Mouse (Mus musculus) embryo, embryonic 11.5 days (tissue): ENCODE results near the gene Bach2.

Experiments
- DNase-seq: peaks from one replicate; pipeline ENCODE4 v3.0.0-alpha.2; 2012; ENCODE audit warnings: low read depth, low spot score

Gene Bach2

GRCm38 (mm10) chr4:32387479-32388240 lies 149.1 kb downstream of the Bach2 start:
- no peak for DNase-seq

- DNase-seq = no peak
These were observed 150.0 kb downstream of the Bach2 start for GRCm38 (mm10) chr4:32388564-32388963.

- no peak for DNase-seq
These were observed 150.7 kb downstream of the Bach2 start for GRCm38 (mm10) chr4:32389107-32389800.

- DNase-seq = no peak
These were observed 152.7 kb downstream of the Bach2 start for GRCm38 (mm10) chr4:32391260-32391659.

- DNase-seq = no peak
These were observed 154.6 kb downstream of the Bach2 start for GRCm38 (mm10) chr4:32393226-32393625.

- DNase-seq = no peak
These were observed 155.3 kb downstream of the Bach2 start for GRCm38 (mm10) chr4:32393951-32394350.

- DNase-seq = no peak
These were observed 156.2 kb downstream of the Bach2 start for GRCm38 (mm10) chr4:32394850-32395249.

- DNase-seq = no peak
These were observed 162.9 kb downstream of the Bach2 start for GRCm38 (mm10) chr4:32401459-32401858.

- DNase-seq = no peak
These were observed 164.9 kb downstream of the Bach2 start for GRCm38 (mm10) chr4:32403506-32403905.

- DNase-seq = no peak
These were observed 166.7 kb downstream of the Bach2 start for GRCm38 (mm10) chr4:32405149-32405882.

- DNase-seq = no peak
These were observed 167.4 kb downstream of the Bach2 start for GRCm38 (mm10) chr4:32405985-32406384.

- DNase-seq = no peak
These were observed 169.9 kb downstream of the Bach2 start for GRCm38 (mm10) chr4:32408535-32408934.

GRCm38 (mm10) chr4:32409116-32409880 lies 170.7 kb downstream of the Bach2 start:
- DNase-seq = no peak

- DNase-seq = no peak
These were observed 174.5 kb downstream of the Bach2 start for GRCm38 (mm10) chr4:32413063-32413462.

GRCm38 (mm10) chr4:32413505-32413904 lies 174.9 kb downstream of the Bach2 start:
- no peak for DNase-seq

GRCm38 (mm10) chr4:32414959-32415358 lies 176.4 kb downstream of the Bach2 start:
- DNase-seq = no peak

GRCm38 (mm10) chr4:32417939-32418338 lies 179.3 kb downstream of the Bach2 start:
- DNase-seq = no peak

- DNase-seq = no peak
These were observed 183.0 kb downstream of the Bach2 start for GRCm38 (mm10) chr4:32421570-32421969.

GRCm38 (mm10) chr4:32422427-32422826 lies 183.8 kb downstream of the Bach2 start:
- DNase-seq = no peak

- DNase-seq = no peak
These were observed 185.1 kb downstream of the Bach2 start for GRCm38 (mm10) chr4:32423667-32424066.

GRCm38 (mm10) chr4:32424434-32424833 lies 185.8 kb downstream of the Bach2 start:
- no peak for DNase-seq

- DNase-seq = no peak
These were observed 186.5 kb downstream of the Bach2 start for GRCm38 (mm10) chr4:32425060-32425459.
